Mouse (Mus musculus) liver, embryonic 16.5 days (tissue): ENCODE data around the gene Sdc4. TPM values are rescaled to one million over a fixed set of nuclear protein-coding genes. Genes with fewer than 3 reads are reported as not detected.
A peak's percentile ranks its signal among the peaks of the same experiment; 100 is the strongest.

Experiments used
- ATAC-seq: fragments of 200-750 bp; cut with Nextera tagmentation; 2 replicates; pipeline ENCODE4 v1.8.0; 2017; ENCODE audit warnings: low read depth, mild to moderate bottlenecking, moderate number of reproducible peaks, moderate library complexity
- H3K27ac ChIP-seq: fragments of 300-500 bp; sonication (generic); 2 replicates; pipeline ENCODE4 v1.5.1; 2014; ENCODE audit warnings: mild to moderate bottlenecking, low read length
- H3K27me3 ChIP-seq: fragments of 300-500 bp; sonication (generic); 2 replicates; pipeline ENCODE4 v1.6.1; 2014; ENCODE audit warnings: low read depth, low read length, mixed read lengths; ENCODE audit not compliant: control insufficient read depth, insufficient read depth
- H3K36me3 ChIP-seq: fragments of 300-500 bp; sonication (generic); 2 replicates; pipeline ENCODE4 v1.6.1; 2014; ENCODE audit warnings: mild to moderate bottlenecking; ENCODE audit not compliant: control insufficient read depth, insufficient read depth
- H3K4me1 ChIP-seq: fragments of 300-500 bp; sonication (generic); 2 replicates; pipeline ENCODE4 v1.6.1; 2014; ENCODE audit warnings: low read depth, low read length, mixed read lengths; ENCODE audit not compliant: control insufficient read depth
- H3K4me2 ChIP-seq: fragments of 300-500 bp; sonication (generic); 2 replicates; pipeline ENCODE4 v1.6.1; 2014; ENCODE audit warnings: low read depth, low read length, mixed read lengths
- H3K4me3 ChIP-seq: fragments of 300-500 bp; sonication (generic); 2 replicates; pipeline ENCODE4 v1.5.1; 2014; ENCODE audit warnings: low read depth, mild to moderate bottlenecking, low read length
- H3K9ac ChIP-seq: fragments of 300-500 bp; sonication (generic); 2 replicates; pipeline ENCODE4 v1.6.1; 2014; ENCODE audit warnings: low read depth, low read length
- H3K9me3 ChIP-seq: fragments of 300-500 bp; sonication (generic); replicated peaks from 2 replicates; pipeline ENCODE4 v1.6.1; 2016; ENCODE audit warnings: low read length; ENCODE audit not compliant: control insufficient read depth
- WGBS: fragments of 180-500 bp; shearing (Covaris S2); extraction: QIAGEN DNeasy Blood & Tissue Kit; methylation state at CpG from one replicate; pipeline ENCODE4 v1.1.7; 2014; ENCODE audit not compliant: insufficient replicate concordance; 5-methylcytosine and 5-hydroxymethylcytosine counted together
- polyA plus RNA-seq: library from polyadenylated mRNA; unstranded; fragments of >200 nt; fragmentation: Nextera tagmentation; extraction: Ambion mirVana; gene quantifications from 2 replicates; pipeline ENCODE4 v1.2.1, GENCODE M21; 2015

Gene Sdc4
- polyA plus RNA-seq, 1 experiment from 2014 or later = 72.5 TPM

DNA sequence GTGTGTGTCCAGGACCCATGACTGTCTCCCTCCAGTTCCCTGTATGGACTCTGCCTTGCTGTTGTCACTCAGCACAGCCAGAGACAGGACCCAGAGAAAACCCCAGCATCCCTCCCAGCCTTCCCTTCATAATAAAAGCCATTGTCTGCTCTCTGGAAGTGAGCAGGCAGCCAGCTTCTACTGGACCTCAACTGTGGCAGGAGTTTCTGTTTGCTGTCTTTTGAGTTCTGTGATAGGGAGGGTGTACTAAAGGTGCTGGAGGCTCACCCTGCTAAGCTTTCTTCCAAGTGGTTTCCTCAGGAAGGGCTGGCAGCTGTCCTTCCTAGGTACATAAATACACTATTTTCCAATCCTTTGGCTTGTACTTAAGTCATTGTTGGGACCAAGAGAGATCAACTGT, 21.5 kb upstream of the Sdc4 start:
- Histone ChIP-seq H3K4me3 (no peak overlapping the region), H3K4me2 (no peak overlapping the region), H3K36me3 (peaks cover 5% of the 10 kb centered on the region), H3K9ac (no peak overlapping the region), H3K27me3 (no peaks in the 10 kb centered on the region), H3K9me3 (no peaks in the 10 kb centered on the region), H3K4me1 (peaks cover 13% of the 10 kb centered on the region), H3K27ac (no peak overlapping the region)
- ATAC-seq = no peak

DNA sequence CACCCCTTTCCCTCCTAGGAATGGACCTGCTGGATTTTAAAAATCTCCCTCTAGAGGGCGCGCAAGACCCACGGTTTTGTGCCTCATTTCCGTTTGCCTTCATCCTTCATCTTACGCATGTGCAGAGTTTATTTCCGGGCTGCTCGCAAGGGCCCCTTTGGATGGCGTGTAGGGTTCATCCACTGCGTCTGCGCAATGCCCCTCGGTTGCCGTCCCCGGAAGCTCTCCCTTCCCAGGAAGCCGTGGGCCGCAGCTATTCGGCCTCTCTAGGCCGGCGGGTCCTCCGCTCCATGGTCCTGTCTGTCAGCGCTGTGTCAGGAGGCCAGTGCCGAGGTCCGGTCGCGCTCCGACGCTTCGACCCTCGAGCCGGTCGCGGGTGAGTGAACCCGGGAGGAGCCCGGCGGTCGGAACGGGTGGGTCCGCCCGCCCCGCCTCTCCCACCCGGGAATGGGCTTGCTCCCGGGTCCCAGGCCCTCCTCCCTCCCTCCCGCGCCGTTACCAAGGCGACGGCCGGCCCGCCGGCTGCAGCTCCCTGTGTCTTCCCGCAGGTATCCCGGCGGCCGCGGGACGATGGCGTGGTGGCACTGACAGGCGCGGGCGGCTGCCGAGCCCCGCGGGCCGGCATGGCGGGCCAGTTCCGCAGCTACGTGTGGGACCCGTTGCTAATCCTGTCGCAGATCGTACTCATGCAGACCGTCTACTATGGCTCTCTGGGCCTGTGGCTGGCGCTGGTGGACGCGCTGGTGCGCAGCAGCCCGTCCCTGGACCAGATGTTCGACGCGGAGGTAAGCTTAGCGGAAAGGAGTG, 17.3 kb upstream of the Sdc4 start, which contains the start of gene Gm20458:
Gene Gm20458 (plus strand): TSS at position 223 of the 807 bp plus-strand sequence.
- Histone ChIP-seq H3K27ac (peak within 1 kb of the TSS; percentile 77), H3K36me3 (peaks cover 5% of the 10 kb centered on the region), H3K27me3 (no peaks in the 10 kb centered on the region), H3K4me1 (peaks cover 13% of the 10 kb centered on the region), H3K4me2 (peak within 1 kb of the TSS; percentile 89), H3K4me3 (peak within 1 kb of the TSS; percentile 93), H3K9ac (peak within 1 kb of the TSS; percentile 80), H3K9me3 (no peaks in the 10 kb centered on the region)
- ATAC-seq = peak; percentile 93
- under 1% methylated on average over 77 of the region's 79 CpGs for WGBS

DNA sequence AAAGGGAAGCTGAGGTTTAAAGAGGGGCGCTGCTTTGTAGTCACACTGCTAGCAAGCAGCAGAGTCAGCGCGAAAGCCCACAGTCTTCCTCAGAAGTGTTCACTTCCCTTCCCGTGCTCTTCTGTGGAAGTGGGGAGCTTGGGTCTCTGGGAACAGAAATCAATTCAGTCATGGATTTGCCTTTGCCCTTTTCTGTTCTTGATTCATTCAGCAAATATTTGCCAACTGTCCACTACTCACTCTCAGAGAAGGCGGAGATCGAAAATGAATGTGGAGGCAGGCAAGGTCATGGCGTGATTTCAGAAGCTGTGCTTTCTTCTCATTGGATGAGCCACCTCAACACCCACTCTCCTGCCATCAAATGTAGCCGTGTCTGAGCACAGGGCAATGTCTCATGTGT, 14.8 kb upstream of the Sdc4 start:
- peak; percentile 47 for ATAC-seq
- H3K4me2 ChIP-seq = no peak overlapping the region
- no peaks in the 10 kb centered on the region for H3K9me3 ChIP-seq
- no peaks in the 10 kb centered on the region for H3K27me3 ChIP-seq
- H3K4me1 ChIP-seq = peaks cover 13% of the 10 kb centered on the region
- no peaks in the 10 kb centered on the region for H3K36me3 ChIP-seq
- no peak overlapping the region for H3K9ac ChIP-seq
- peak overlapping the region; percentile 79 for H3K27ac ChIP-seq
- 32% methylated on average over 8 of the region's 8 CpGs for WGBS
- no peak overlapping the region for H3K4me3 ChIP-seq

DNA sequence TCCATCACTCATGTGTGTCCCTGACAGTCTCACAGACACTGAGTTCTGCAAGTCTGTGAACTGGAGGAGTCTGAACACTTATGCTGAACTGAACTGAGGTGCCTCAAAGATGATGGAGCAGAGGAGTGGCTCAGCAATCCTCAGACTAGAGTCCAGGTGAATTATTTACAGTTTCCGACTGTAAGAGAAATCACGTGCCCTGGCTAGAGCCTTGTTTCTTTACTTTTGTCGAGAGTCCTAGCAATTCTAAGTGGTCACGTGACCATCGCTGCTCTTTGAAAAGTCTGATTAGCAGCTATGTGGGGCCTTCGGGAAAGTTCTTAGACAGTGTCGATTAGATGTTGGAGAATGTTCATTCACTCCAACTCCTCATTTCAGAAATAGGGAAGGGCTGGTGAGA, 14.3 kb upstream of the Sdc4 start:
- Histone ChIP-seq H3K4me3 (no peak overlapping the region), H3K9me3 (no peaks in the 10 kb centered on the region), H3K27ac (peak overlapping the region; percentile 79), H3K27me3 (no peaks in the 10 kb centered on the region), H3K4me1 (peaks cover 13% of the 10 kb centered on the region), H3K36me3 (no peaks in the 10 kb centered on the region), H3K4me2 (0 out of 2 replicates have a peak overlapping the region, but pooled peaks have one; percentile 17), H3K9ac (no peak overlapping the region)
- WGBS = 41% methylated on average over 7 of the region's 7 CpGs
- ATAC-seq = no peak

DNA sequence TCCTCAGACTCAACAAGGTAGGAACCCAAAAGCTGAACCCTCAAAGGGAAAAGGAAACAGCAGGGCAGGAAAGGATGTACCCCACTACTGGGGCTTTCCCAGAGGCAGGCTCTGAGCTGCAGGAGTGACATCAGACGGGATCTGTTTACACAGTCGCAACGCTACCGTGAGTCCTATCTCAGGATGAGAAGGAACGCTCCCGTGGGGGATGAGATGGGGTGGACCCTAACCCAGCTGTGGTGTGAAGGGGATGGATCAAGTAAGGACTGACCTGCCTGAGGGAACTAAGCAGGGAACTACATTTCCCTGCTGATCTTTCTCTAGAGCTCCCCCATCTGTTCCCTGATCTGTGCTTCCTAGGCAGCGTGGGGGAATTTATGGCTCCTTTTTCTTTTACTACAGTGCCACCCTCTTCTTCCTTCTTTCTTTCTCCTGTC, 13.2 kb upstream of the Sdc4 start, which contains the start of gene Sys1:
Gene Sys1 (plus strand): TSS at position 101 of the 437 bp plus-strand sequence.
- Histone ChIP-seq H3K9ac (0 out of 2 replicates have a peak within 1 kb of the TSS, but pooled peaks have one; percentile 15), H3K4me1 (peaks cover 4% of the 10 kb centered on the region), H3K4me2 (0 out of 2 replicates have a peak within 1 kb of the TSS, but pooled peaks have one; percentile 17), H3K36me3 (no peaks in the 10 kb centered on the region), H3K4me3 (0 out of 2 replicates have a peak within 1 kb of the TSS, but pooled peaks have one; percentile 7), H3K9me3 (no peaks in the 10 kb centered on the region), H3K27ac (peak within 1 kb of the TSS; percentile 58), H3K27me3 (no peaks in the 10 kb centered on the region)
- 14% methylated on average over 7 of the region's 7 CpGs for WGBS
- no peak for ATAC-seq

DNA sequence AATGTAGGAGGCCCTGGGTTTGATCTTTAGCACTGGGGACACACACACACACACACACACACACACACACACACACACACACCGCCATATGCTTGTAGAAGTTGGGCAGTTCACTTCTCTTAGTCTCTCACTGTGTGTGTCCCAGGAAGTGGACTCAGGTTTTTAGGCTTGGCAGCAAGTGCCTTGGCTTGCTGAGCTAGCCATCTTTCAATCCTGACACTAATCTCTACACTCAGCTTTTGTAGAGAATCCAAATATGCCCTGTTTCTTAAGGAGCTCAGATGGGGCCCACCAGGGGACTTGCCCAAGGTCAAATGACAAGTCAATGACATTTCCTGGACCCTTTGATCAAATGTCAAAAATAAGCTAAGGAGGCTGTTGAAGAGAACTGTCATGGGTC, 12.7 kb upstream of the Sdc4 start:
- Histone ChIP-seq H3K4me2 (no peak overlapping the region), H3K27me3 (no peaks in the 10 kb centered on the region), H3K27ac (peak overlapping the region; percentile 27; the same call in 1 of the 2 replicates), H3K4me1 (no peaks in the 10 kb centered on the region; the same call in none of the 2 replicates), H3K36me3 (no peaks in the 10 kb centered on the region), H3K9ac (no peak overlapping the region), H3K4me3 (no peak overlapping the region), H3K9me3 (no peaks in the 10 kb centered on the region)
- WGBS = 40% methylated on average over 1 of the region's 1 CpGs
- ATAC-seq = no peak

GRCm38 (mm10) chr2:164455421-164456190, 11.9 kb upstream of the Sdc4 start:
- Histone ChIP-seq H3K9ac (no peak overlapping the region), H3K9me3 (no peaks in the 10 kb centered on the region), H3K4me3 (no peak overlapping the region), H3K4me1 (no peaks in the 10 kb centered on the region; the same call in none of the 2 replicates), H3K36me3 (no peaks in the 10 kb centered on the region), H3K27ac (peak overlapping the region; percentile 48; the same call in 1 of the 2 replicates), H3K27me3 (no peaks in the 10 kb centered on the region), H3K4me2 (no peak overlapping the region)
- no peak for ATAC-seq
- 44% methylated on average over 6 of the region's 6 CpGs for WGBS

GRCm38 (mm10) chr2:164454846-164455245, 11.2 kb upstream of the Sdc4 start:
- H3K27ac ChIP-seq = peak overlapping the region; percentile 48
- no peaks in the 10 kb centered on the region; the same call in none of the 2 replicates for H3K4me1 ChIP-seq
- no peaks in the 10 kb centered on the region for H3K36me3 ChIP-seq
- H3K9me3 ChIP-seq = no peaks in the 10 kb centered on the region
- ATAC-seq = peak; percentile 49
- 40% methylated on average over 10 of the region's 10 CpGs for WGBS
- H3K4me2 ChIP-seq = no peak overlapping the region
- H3K27me3 ChIP-seq = no peaks in the 10 kb centered on the region
- no peak overlapping the region for H3K4me3 ChIP-seq
- no peak overlapping the region for H3K9ac ChIP-seq
